Mouse (Mus musculus) adrenal gland, postnatal 14 days (tissue): ENCODE data around the gene Ghr. TPM values are rescaled to one million over a fixed set of nuclear protein-coding genes. Genes with fewer than 3 reads are reported as not detected.
A peak's percentile ranks its signal among the peaks of the same experiment; 100 is the strongest.

ENCODE experiments used
- DNase-seq: peaks from one replicate; pipeline ENCODE4 v3.0.0; 2021; ENCODE audit warnings: mixed read lengths
- total RNA-seq: library from RNA; stranded (reverse); gene quantifications from 2 replicates; pipeline ENCODE4 v1.2.3, GENCODE M21; 2021

The Ghr gene
- total RNA-seq, 1 experiment from 2014 or later, result 112 TPM

DNA sequence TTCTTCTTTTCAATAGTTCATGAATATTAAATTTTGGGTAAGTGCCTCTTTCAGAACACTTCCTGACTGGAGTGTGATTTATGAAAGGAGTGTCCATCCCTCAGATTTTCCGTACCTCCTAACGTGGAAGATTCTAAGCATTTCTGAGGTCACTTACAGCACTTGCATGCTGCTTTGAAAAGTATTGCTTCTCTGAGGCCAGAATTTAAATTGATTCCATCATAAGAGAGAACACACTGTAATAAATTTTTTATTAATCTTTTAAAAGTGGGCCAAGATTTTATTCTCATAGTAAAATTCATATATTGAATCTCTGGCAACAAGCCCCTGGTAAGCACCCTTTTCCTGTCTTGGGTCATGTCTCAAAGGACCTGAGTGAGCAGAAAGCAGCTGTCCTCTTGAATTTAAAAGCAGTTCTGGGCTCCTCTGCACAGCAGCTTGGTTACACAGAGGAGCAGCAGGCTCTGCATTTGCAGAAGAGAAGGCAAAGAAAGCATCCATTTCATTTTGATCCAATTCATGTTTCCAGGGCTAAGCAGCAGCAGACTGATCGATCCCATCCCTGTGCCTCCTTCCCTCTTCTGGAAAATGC lies 46.9 kb downstream of the Ghr start:
- DNase-seq, result no peak

DNA sequence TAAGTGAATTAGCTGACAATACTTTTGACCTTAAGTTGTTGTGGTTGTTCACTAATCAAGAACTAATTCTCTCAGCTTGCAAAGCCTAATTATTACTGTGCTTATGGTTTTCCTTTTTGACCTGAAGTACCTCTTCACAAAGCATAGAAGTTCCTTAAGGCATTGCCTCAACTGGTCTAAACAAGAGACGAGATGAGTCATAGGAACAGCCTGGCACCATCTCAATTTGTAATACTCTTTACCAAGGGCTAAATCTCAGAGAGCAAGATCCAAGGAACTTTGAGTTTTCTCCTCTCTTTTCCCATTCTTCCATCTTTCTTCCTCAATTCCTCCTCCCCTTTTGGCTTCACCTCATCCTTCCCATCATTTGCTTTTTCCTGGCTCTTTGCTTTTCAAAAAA lies 69.3 kb downstream of the Ghr start:
- no peak for DNase-seq

DNA sequence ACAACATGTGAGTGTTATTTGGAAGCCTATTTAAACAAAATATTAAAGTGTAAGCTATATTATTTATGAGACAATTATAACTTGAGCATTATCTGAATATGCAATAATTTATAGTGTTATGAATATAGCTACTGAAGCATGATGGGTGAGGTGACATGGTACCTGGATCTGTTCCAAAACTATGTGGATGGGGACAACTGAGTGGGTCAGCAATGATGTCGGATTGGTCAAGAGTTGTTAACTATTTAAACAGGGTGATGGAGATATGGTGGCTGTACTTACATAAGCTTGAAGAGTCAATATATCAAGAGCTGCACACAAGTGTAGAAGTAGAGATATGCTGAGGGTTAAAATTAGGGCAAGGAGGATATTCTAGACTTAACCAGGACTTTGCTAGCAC lies 70.9 kb downstream of the Ghr start:
- no peak for DNase-seq

DNA sequence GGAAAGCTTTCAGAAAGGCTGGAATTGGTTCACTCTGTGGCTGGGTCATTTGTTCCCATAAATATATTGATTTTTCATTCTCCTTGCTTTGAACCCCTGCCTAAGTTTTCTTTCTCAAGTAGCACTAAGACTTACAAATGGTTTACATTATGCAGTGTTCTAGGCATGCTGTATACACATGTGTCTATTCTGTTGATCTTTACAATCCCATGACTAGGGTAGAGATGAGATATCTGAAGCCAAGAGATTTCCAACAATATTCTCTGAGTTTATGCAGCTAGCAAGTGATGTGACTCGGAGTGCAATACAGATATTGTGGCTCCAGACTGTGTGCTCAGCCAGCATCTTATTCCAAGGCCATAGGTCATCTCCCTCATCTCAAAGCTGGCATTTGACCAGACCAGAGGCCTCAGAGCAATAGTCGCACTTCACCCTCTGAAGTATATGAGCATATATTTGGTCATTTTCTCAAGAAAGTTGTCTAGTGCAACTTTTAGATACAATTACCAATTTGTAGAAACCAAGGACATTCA lies 71.6 kb downstream of the Ghr start:
- no peak for DNase-seq

DNA sequence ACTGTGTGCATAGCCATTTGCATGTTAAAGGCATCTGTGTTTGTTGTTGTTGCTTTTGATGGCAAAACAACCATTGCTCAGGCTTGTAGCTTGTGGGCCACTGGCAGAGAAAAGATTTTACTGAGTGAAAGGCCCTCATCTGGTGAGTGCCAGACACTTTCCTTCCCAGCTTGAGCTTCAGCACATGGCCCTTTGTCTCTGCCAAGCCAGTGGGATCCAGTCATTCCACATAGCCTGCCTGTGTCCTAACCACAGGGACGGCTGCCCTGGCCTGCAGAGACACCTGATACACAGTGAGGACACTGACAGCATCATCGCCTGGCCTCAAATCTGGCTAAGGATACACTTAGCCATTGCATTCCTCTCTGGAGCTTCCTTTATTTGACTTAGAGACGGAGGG lies 74.2 kb downstream of the Ghr start:
- peak; percentile 29 for DNase-seq

DNA sequence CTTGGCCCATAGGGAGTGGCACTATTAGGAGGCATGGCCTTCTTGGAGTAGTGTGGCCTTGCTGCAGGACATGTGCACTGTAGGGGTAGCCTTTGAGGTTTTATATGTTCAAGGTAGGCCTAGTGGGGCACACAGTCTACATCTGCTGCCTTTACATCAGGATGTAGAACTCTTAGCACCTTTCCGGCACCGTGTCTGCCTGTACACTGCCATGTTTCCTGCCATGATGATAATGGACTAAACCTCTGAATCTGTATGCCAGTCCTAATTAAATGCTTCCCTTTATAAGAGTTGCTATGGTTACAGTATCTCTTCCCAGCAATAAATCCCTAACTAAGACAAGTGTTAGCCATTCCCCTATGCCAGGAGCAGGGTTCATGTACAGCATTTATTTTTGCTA lies 76.0 kb downstream of the Ghr start:
- DNase-seq, result no peak

DNA sequence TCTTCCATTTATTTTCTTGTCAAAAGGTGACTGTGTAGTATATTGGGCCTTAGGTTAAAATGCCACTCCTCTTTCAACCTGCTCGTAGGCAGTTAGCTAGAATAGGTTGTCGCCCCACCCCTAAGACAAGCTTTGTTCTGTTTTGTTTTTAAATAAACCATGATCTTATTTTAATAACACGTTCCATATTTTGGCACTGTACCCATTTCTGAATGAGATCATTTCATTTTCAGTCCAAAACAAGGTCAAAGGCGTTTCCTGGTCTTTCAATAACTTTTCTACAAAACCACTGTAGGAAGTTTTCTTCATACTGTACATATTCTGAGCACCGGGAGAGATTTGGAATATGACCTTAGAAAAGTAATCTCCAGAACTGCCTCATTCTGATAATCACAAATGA lies 78.6 kb downstream of the Ghr start:
- no peak for DNase-seq

DNA sequence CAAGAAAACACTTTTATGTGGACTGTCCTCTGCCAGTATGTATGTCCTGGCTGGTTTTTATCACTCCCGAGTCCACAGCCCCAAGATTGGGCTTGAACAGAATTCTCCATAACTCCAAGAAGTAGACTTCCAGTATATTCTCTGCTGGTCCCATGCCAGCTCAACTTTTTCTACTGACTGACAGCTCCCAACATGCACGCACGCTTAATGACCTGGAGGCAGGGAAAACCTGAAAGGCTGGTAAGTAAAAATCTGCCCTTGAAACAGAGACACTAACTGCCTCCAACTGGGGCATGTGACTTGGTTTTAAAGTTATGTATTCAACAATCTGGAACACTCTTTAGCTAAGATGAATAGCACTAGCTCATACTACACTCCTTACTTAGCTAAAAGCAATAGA lies 81.6 kb downstream of the Ghr start:
- DNase-seq, result no peak

DNA sequence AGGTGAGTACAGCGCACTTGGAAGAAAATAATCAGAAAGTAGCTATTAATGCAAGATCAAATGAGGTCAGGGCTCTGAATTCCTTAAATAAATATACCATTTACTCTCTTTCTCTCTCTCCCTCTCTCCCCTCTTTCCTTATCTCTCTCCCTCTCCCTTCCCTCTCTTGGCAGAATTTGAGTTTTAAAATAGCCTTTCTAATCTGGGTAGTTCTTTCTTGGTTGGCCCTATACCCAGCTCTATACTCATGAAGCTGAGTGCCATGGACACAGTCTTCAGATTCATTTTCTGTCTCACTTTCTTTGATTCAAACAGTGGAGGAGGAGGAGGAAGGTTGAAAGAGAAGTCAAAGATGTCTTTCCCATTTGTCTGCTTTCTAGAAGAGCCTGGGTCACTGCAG lies 84.3 kb downstream of the Ghr start:
- no peak for DNase-seq

DNA sequence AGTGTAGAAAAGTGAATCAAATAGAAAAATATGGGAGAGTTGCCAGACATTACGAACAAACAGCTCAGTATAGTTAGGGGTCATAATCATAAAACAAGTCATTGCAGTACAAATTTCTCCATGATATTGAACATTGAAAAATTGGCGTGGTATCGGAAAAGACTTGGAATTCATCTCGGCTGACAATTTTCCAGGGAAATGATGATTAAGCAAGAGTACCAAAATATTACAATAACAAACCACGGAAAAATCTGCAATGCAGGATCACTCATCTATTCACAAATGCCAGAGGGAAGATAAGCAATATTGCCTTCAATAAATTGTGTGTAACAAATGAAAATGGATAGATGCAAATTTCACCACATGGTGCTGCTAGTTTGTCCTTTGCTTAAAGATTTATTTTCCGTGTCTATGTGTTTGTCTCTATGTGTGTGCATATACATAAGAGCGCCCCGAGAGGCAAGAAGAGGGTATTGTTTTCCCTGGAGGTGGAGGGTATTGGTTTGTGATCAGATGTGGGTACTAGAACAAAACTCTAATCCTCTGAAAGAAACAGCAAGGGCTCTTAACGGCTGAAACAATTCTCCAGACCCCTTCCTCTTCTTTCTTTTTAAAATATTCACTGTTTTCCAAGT lies 85.2 kb downstream of the Ghr start:
- DNase-seq, result no peak

DNA sequence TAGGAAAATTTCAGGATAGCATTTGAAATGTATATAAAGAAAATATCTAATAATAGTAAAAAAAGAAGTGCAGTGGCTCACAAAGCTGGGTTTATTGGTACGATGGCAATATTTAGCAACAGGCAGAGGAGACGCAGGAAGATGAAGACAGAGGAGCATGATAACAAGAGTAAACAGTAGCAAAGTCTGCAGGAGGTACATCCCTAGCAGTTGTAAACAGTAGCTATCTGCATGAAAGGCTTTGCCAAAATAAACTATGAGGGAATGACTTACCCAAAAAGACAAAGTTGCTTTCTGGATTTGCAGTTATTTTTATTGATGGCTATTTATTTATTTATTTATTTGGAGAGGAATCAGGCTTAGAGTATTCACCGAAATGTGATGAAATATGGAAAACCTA lies 92.4 kb downstream of the Ghr start:
- DNase-seq, result no peak

DNA sequence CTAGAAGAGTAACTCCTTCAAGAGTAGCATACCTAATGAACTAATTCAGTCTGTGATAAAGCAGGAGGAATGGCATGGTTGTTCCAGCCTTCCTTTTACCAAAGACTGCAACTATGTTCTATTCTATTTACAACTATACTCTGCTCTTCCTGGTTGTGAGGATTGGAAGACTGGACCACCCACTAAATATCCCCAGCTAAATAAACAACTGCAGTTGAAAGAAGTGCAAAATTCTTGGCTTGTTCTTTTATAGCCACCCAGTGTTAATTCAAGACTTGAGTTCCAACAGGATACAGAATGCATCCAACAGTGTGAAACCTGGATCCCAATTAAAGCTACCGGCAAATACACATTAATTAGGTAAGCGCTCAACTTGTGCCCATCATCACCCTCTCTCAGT lies 93.3 kb downstream of the Ghr start:
- no peak for DNase-seq

DNA sequence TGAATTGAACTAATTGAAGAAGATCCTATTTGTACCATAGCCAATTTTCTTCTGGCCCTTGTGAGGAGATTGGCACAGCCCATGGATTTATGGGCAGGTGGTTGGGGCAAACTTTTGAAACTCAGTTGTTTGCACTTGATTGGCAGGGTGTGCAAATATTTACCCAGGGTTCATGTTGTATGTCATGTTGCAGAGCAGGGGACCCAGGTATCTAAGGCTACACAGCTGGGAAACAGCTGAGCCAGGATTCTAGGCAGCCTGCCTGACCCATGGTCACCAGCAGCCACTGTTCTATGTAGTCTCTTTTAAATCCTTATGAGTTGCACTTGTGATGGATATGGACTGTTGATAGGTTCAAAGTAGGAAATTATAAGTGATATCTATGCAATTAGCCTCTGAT lies 94.1 kb downstream of the Ghr start:
- no peak for DNase-seq

DNA sequence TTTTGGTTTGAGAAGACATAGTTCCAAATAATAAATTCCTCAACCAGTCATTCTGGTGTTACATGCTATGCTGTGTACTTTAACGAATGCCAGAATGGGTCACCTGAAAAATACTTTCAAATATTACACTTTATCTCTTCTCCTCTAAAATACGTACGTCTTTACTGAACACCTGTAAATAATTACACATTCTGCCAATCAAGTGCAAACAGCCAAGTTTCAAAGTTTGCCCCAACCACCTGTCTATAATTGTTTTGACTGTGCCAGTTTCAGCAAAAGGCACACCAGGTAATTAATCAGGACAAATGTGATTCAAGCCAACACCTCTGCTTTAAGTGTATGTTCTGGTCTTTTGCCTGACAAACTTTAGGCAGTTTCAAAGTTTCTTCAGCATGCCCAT lies 94.7 kb downstream of the Ghr start:
- DNase-seq, result no peak

DNA sequence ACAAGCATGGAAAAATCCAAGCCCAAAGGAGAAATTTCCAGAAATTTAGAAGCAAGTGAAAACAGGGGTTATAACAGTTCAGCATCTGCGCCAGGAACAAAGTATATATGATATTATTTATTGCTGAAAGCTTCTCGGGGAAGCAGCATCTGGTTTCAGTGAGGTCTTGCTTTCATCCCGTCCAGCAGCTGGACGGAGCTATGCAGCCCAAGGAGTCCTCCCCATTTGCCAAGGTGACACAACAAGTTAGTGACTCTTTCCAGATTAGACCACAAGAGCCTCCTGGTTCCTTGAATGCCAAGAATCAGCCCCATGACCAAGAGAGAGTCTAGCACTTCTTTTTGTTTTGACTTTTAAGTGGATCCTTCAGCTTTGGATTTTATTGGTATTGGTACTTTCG lies 96.6 kb downstream of the Ghr start:
- no peak for DNase-seq

DNA sequence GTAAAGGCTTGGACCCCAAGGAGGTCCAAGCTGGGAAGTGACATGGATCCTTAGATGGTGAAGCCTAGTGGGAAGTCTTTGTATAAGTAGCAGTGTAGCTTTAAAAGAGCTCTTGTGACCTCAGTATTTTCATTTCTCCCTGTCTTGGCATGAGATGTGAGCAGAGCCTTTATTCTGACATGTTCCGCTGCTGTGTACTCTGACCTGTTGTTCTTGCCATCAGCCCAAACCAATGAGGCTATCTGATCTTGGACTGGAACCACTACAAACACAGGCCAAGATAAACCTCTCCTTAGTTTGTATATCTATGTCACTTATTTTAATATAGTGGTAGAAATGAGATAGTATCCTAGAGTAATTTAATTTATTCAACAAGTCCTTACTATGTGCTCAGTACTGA lies 97.9 kb downstream of the Ghr start:
- DNase-seq, result no peak

DNA sequence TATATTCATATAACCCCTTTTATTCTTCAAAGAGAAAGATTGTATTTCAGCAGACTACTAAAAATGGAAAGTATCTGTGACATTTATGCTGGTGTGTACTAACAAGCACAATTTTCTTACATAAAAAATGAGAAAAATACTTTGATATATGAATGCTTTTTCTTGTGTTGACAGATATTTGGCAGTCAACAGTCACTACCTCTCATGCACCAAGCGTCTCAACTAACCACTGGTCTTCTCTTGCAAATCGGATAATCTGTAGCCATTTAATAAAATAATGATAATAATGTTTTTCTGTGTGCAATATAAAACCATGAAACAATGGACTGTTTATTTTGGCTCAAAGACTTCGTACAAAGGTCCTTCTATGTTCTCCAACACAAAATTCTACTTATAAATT lies 99.8 kb downstream of the Ghr start:
- DNase-seq, result no peak

DNA sequence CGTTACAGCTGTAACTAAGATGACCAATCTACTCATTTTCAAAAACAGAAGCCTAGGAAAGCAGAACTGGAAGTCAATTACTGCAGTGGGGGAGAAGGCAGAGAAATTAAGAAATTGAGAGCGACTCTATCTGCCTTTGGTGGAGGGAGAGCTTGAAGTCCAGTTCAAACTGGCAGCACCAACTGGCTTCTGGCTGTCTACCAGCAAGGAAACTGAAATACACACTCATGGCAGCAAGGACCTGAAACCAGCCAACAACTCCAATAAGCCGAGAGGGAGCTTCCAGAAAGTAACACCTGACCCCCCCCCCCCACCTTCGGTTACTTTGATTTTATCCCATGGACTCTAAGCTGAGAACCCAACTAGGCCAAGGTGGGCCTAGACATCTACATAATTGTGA lies 114.1 kb downstream of the Ghr start:
- DNase-seq, result peak; percentile 15

DNA sequence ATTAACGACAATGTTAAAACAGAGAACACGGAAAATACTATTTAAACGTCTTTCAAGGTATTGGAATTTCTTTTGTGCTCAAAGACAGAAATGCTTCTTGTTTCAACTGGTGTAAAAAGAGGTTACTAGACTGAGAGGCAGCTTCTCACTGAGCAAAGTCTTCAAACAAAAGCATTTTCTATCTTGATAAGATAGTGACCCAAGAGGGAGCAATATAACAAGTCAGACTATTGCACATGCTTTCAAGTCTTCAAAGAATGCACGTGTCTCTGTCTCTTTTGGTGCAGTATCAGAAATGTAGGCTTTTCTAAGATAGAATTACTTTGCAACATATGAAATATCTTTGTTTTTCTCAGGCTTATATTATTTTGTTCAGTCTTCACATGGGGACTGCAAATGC lies 116.7 kb downstream of the Ghr start:
- no peak for DNase-seq

DNA sequence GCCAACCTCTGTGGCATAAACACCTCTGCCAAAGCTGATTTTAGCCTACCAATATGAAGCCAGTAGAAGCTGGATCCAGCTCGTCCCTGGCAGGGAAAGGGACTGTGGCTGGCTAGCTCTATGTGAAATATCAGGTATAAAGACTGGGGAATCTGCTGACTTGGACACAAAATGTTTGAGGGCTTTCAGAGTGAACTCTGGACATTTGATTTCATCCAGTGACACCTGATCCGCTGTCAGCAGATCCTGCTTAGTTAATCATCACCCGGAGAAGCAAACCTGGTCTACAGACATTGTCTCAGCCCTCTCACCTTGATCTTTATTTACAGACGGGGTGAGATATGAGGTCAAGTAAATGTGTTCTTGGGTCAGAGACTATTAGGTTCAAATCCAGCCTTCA lies 118.5 kb downstream of the Ghr start:
- no peak for DNase-seq

DNA sequence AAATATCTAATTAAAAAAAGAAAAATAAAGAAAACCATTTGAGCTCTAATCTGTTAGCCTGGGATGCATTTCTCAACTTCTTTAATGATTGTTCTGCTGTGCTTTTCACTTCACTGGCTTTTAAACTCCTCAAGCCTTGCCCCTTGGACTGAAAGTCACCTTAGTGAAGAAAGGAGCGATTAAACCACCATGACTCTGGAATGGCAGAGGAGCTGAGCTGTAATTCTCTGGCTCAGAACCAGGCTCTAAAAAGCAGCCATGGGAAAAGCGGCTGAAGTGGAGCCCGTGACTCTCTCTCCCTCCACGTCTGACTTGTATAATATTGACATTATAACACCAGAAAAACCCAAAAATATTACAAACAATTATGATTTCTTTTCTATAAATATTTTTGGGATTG lies 126.7 kb downstream of the Ghr start:
- DNase-seq, result no peak

DNA sequence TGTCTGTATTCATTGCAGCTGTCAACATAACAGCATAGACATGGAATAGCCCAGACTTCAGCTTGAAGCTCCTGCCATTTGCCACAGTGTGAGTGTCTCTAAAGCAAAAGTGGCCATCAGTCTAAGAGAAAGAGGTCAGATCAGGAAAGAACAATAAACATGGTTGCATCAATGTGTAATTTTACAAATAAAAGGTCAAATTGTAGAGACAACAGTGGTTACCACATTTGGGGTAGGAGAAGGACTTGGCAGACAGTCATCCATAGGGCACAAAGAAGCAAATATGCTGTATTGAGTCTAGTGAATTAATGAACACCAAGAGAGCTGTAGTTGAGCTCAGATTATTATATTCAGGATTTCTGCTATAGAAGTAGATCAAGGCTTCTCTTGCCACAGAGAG lies 127.7 kb downstream of the Ghr start:
- no peak for DNase-seq

DNA sequence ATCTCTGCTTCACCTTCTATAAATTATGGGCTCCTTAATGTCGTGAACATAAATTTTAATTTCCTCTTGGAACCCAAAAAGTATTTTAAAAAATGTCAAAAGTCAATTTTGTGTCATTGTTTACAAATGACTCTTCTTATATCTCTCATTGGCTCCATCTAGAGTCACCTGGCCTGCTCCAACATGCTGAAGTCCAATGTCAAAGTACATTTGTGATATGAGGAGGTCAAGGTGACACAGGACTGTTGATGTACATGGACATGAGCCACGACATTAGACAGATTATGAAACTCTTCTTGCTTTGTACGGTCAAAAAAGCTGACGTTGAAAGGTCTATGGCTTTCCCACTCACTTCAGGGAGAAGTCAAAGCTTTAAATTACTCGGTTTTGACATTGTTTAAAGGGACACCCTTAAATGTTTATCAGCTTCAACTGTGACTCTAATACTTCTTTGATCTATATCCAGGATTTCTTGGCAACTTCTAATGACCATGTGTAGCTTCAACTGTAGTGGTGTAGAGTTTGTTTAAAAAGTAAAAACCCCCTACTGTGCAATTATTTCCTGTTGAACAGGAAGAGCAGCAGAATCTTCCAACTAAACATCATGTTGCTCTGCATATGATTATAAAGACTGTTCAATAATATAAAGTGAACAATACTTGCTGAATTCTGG lies 131.1 kb downstream of the Ghr start:
- no peak for DNase-seq

DNA sequence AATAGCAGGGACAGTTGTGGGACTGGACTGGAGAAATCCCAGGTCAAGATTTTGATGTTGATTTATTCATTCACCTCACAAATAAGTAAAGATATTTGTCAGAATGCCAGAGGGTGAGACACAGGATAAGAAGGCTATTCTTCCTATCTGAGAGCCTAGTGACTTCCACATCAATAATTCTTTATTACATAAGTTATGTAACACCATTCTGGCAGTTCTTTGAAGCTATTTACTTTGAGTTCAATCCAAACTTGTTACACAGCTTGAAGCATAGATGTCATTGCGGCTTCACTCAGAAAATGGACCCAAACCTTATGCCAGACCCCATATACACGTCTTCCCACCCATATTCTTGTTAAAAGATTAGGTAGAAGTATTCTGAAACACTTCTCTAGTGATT lies 133.7 kb downstream of the Ghr start:
- DNase-seq, result no peak
